Mouse (Mus musculus): Measurements from ENCODE around the gene Upk1a. TPM values are rescaled to one million over a fixed set of nuclear protein-coding genes. Genes with fewer than 3 reads are reported as not detected.

Gene Upk1a
- polyA plus RNA-seq (2014; fragmentation: Illumina TruSeq; extraction: RNeasy Lipid Tissue Mini Kit (QIAGEN cat#74804); ENCODE audit: insufficient read depth, low read depth, low replicate concordance), result 2.1 TPM

GRCm38 (mm10) chr7:30612654-30613402 lies at the start of gene Upk1a:
Gene Upk1a (minus strand): TSS chr7:30612847.

GRCm38 (mm10) chr7:30649591-30650540 lies 37.2 kb upstream of the Upk1a start, which contains the start of gene Rbm42:
Gene Rbm42 (minus strand): TSS chr7:30650317.

GRCm38 (mm10) chr7:30635752-30636151 lies 23.1 kb upstream of the Upk1a start, which contains the start of gene Etv2:
Gene Etv2 (minus strand): TSS chr7:30635852.

GRCm38 (mm10) chr7:30625530-30626384 lies 13.1 kb upstream of the Upk1a start, which contains the start of gene Cox6b1:
Gene Cox6b1 (minus strand): TSS chr7:30626151.

GRCm38 (mm10) chr7:30598786-30599185 lies 13.9 kb downstream of the Upk1a start, which contains the start of gene Zbtb32:
Gene Zbtb32 (minus strand): TSS chr7:30598909.

GRCm38 (mm10) chr7:30588676-30589434 lies 23.8 kb downstream of the Upk1a start, which contains the start of gene Kmt2b:
Gene Kmt2b (minus strand): TSS chr7:30588726.

GRCm38 (mm10) chr7:30564970-30565571 lies 47.6 kb downstream of the Upk1a start, which contains the start of gene Igflr1:
Gene Igflr1 (plus strand): TSS chr7:30565427.

GRCm38 (mm10) chr7:30563117-30563905 lies 49.3 kb downstream of the Upk1a start, which contains the start of the genes U2af1l4, Gm49396 and Psenen:
Gene U2af1l4 (plus strand): TSS chr7:30563301.
Gene Gm49396 (plus strand): TSS chr7:30563344.
Gene Psenen (minus strand): TSS chr7:30563627.

GRCm38 (mm10) chr7:30559443-30559954 lies 53.1 kb downstream of the Upk1a start, which contains the start of gene Lin37:
Gene Lin37 (minus strand): TSS chr7:30559838.

Other genes with a start within 250 kb of the Upk1a start
- gene Tyrobp, start 199.1 kb downstream of the Upk1a start, polyA plus RNA-seq (2014; fragmentation: Illumina TruSeq; extraction: RNeasy Lipid Tissue Mini Kit (QIAGEN cat#74804); ENCODE audit: insufficient read depth, low read depth, low replicate concordance), result 345 TPM
- 19.1 TPM for gene Hcst, start 193.0 kb downstream of the Upk1a start, polyA plus RNA-seq (2014; fragmentation: Illumina TruSeq; extraction: RNeasy Lipid Tissue Mini Kit (QIAGEN cat#74804); ENCODE audit: insufficient read depth, low read depth, low replicate concordance)
- 3.7 TPM for gene Nfkbid, start 191.1 kb downstream of the Upk1a start, polyA plus RNA-seq (2014; fragmentation: Illumina TruSeq; extraction: RNeasy Lipid Tissue Mini Kit (QIAGEN cat#74804); ENCODE audit: insufficient read depth, low read depth, low replicate concordance)
- gene Aplp1, start 167.3 kb downstream of the Upk1a start, polyA plus RNA-seq (2014; fragmentation: Illumina TruSeq; extraction: RNeasy Lipid Tissue Mini Kit (QIAGEN cat#74804); ENCODE audit: insufficient read depth, low read depth, low replicate concordance), result 5.0 TPM
- gene Kirrel2, start 155.2 kb downstream of the Upk1a start, polyA plus RNA-seq (2014; fragmentation: Illumina TruSeq; extraction: RNeasy Lipid Tissue Mini Kit (QIAGEN cat#74804); ENCODE audit: insufficient read depth, low read depth, low replicate concordance), result not detected
- not detected for gene Nphs1, start 154.5 kb downstream of the Upk1a start, polyA plus RNA-seq (2014; fragmentation: Illumina TruSeq; extraction: RNeasy Lipid Tissue Mini Kit (QIAGEN cat#74804); ENCODE audit: insufficient read depth, low read depth, low replicate concordance)
- gene Prodh2, start 119.2 kb downstream of the Upk1a start, polyA plus RNA-seq (2014; fragmentation: Illumina TruSeq; extraction: RNeasy Lipid Tissue Mini Kit (QIAGEN cat#74804); ENCODE audit: insufficient read depth, low read depth, low replicate concordance), result not detected
- gene Arhgap33, start 77.8 kb downstream of the Upk1a start, polyA plus RNA-seq (2014; fragmentation: Illumina TruSeq; extraction: RNeasy Lipid Tissue Mini Kit (QIAGEN cat#74804); ENCODE audit: insufficient read depth, low read depth, low replicate concordance), result 1.8 TPM
- gene Hspb6, start 60.7 kb downstream of the Upk1a start, polyA plus RNA-seq (2014; fragmentation: Illumina TruSeq; extraction: RNeasy Lipid Tissue Mini Kit (QIAGEN cat#74804); ENCODE audit: insufficient read depth, low read depth, low replicate concordance), result 15.7 TPM
- gene Proser3, start 60.5 kb downstream of the Upk1a start, polyA plus RNA-seq (2014; fragmentation: Illumina TruSeq; extraction: RNeasy Lipid Tissue Mini Kit (QIAGEN cat#74804); ENCODE audit: insufficient read depth, low read depth, low replicate concordance), result 3.8 TPM
- gene Lin37, start 53.0 kb downstream of the Upk1a start, polyA plus RNA-seq (2014; fragmentation: Illumina TruSeq; extraction: RNeasy Lipid Tissue Mini Kit (QIAGEN cat#74804); ENCODE audit: insufficient read depth, low read depth, low replicate concordance), result 24.8 TPM
- 48.6 TPM for gene U2af1l4, start 49.5 kb downstream of the Upk1a start, polyA plus RNA-seq (2014; fragmentation: Illumina TruSeq; extraction: RNeasy Lipid Tissue Mini Kit (QIAGEN cat#74804); ENCODE audit: insufficient read depth, low read depth, low replicate concordance)
- gene Gm49396, start 49.5 kb downstream of the Upk1a start, polyA plus RNA-seq (2014; fragmentation: Illumina TruSeq; extraction: RNeasy Lipid Tissue Mini Kit (QIAGEN cat#74804); ENCODE audit: insufficient read depth, low read depth, low replicate concordance), result 3.4 TPM
- 190 TPM for gene Psenen, start 49.2 kb downstream of the Upk1a start, polyA plus RNA-seq (2014; fragmentation: Illumina TruSeq; extraction: RNeasy Lipid Tissue Mini Kit (QIAGEN cat#74804); ENCODE audit: insufficient read depth, low read depth, low replicate concordance)
- 8.4 TPM for gene Igflr1, start 47.4 kb downstream of the Upk1a start, polyA plus RNA-seq (2014; fragmentation: Illumina TruSeq; extraction: RNeasy Lipid Tissue Mini Kit (QIAGEN cat#74804); ENCODE audit: insufficient read depth, low read depth, low replicate concordance)
- gene Kmt2b, start 24.1 kb downstream of the Upk1a start, polyA plus RNA-seq (2014; fragmentation: Illumina TruSeq; extraction: RNeasy Lipid Tissue Mini Kit (QIAGEN cat#74804); ENCODE audit: insufficient read depth, low read depth, low replicate concordance), result 8.2 TPM
- 2.5 TPM for gene Zbtb32, start 13.9 kb downstream of the Upk1a start, polyA plus RNA-seq (2014; fragmentation: Illumina TruSeq; extraction: RNeasy Lipid Tissue Mini Kit (QIAGEN cat#74804); ENCODE audit: insufficient read depth, low read depth, low replicate concordance)
- gene Cox6b1, start 13.3 kb upstream of the Upk1a start, polyA plus RNA-seq (2014; fragmentation: Illumina TruSeq; extraction: RNeasy Lipid Tissue Mini Kit (QIAGEN cat#74804); ENCODE audit: insufficient read depth, low read depth, low replicate concordance), result 694 TPM
- gene Etv2, start 23.0 kb upstream of the Upk1a start, polyA plus RNA-seq (2014; fragmentation: Illumina TruSeq; extraction: RNeasy Lipid Tissue Mini Kit (QIAGEN cat#74804); ENCODE audit: insufficient read depth, low read depth, low replicate concordance), result not detected
- 62.6 TPM for gene Rbm42, start 37.5 kb upstream of the Upk1a start, polyA plus RNA-seq (2014; fragmentation: Illumina TruSeq; extraction: RNeasy Lipid Tissue Mini Kit (QIAGEN cat#74804); ENCODE audit: insufficient read depth, low read depth, low replicate concordance)
- 7.4 TPM for gene Haus5, start 52.1 kb upstream of the Upk1a start, polyA plus RNA-seq (2014; fragmentation: Illumina TruSeq; extraction: RNeasy Lipid Tissue Mini Kit (QIAGEN cat#74804); ENCODE audit: insufficient read depth, low read depth, low replicate concordance)
- not detected for gene Pmis2, start 58.8 kb upstream of the Upk1a start, polyA plus RNA-seq (2014; fragmentation: Illumina TruSeq; extraction: RNeasy Lipid Tissue Mini Kit (QIAGEN cat#74804); ENCODE audit: insufficient read depth, low read depth, low replicate concordance)
- gene 2200002J24Rik, start 86.1 kb upstream of the Upk1a start, polyA plus RNA-seq (2014; fragmentation: Illumina TruSeq; extraction: RNeasy Lipid Tissue Mini Kit (QIAGEN cat#74804); ENCODE audit: insufficient read depth, low read depth, low replicate concordance), result not detected
- not detected for gene Atp4a, start 99.4 kb upstream of the Upk1a start, polyA plus RNA-seq (2014; fragmentation: Illumina TruSeq; extraction: RNeasy Lipid Tissue Mini Kit (QIAGEN cat#74804); ENCODE audit: insufficient read depth, low read depth, low replicate concordance)
- gene Tmem147, start 116.7 kb upstream of the Upk1a start, polyA plus RNA-seq (2014; fragmentation: Illumina TruSeq; extraction: RNeasy Lipid Tissue Mini Kit (QIAGEN cat#74804); ENCODE audit: insufficient read depth, low read depth, low replicate concordance), result 100 TPM
- not detected for gene Gapdhs, start 130.8 kb upstream of the Upk1a start, polyA plus RNA-seq (2014; fragmentation: Illumina TruSeq; extraction: RNeasy Lipid Tissue Mini Kit (QIAGEN cat#74804); ENCODE audit: insufficient read depth, low read depth, low replicate concordance)
- gene Sbsn, start 138.6 kb upstream of the Upk1a start, polyA plus RNA-seq (2014; fragmentation: Illumina TruSeq; extraction: RNeasy Lipid Tissue Mini Kit (QIAGEN cat#74804); ENCODE audit: insufficient read depth, low read depth, low replicate concordance), result 17.0 TPM
- gene Dmkn, start 150.9 kb upstream of the Upk1a start, polyA plus RNA-seq (2014; fragmentation: Illumina TruSeq; extraction: RNeasy Lipid Tissue Mini Kit (QIAGEN cat#74804); ENCODE audit: insufficient read depth, low read depth, low replicate concordance), result 66.8 TPM
- not detected for gene Krtdap, start 175.0 kb upstream of the Upk1a start, polyA plus RNA-seq (2014; fragmentation: Illumina TruSeq; extraction: RNeasy Lipid Tissue Mini Kit (QIAGEN cat#74804); ENCODE audit: insufficient read depth, low read depth, low replicate concordance)
- 1.6 TPM for gene Ffar2, start 210.9 kb upstream of the Upk1a start, polyA plus RNA-seq (2014; fragmentation: Illumina TruSeq; extraction: RNeasy Lipid Tissue Mini Kit (QIAGEN cat#74804); ENCODE audit: insufficient read depth, low read depth, low replicate concordance)
- not detected for gene Ffar3, start 243.3 kb upstream of the Upk1a start, polyA plus RNA-seq (2014; fragmentation: Illumina TruSeq; extraction: RNeasy Lipid Tissue Mini Kit (QIAGEN cat#74804); ENCODE audit: insufficient read depth, low read depth, low replicate concordance)
- gene Ffar1, start 248.7 kb upstream of the Upk1a start, polyA plus RNA-seq (2014; fragmentation: Illumina TruSeq; extraction: RNeasy Lipid Tissue Mini Kit (QIAGEN cat#74804); ENCODE audit: insufficient read depth, low read depth, low replicate concordance), result 0.51 TPM

Measured in lung, adult 10 weeks (tissue).